Mouse (Mus musculus) forebrain, embryonic 14.5 days (tissue): ENCODE measurements around the gene Etfa. TPM values are rescaled to one million over a fixed set of nuclear protein-coding genes. Genes with fewer than 3 reads are reported as not detected.
A peak's percentile ranks its signal among the peaks of the same experiment; 100 is the strongest.

Experiments used
- ATAC-seq: fragments of 200-750 bp; cut with Nextera tagmentation; 2 replicates; pipeline ENCODE4 v1.8.0; 2017; ENCODE audit warnings: mild to moderate bottlenecking, moderate library complexity
- DNase-seq: peaks from one replicate; pipeline ENCODE4 v3.0.0-alpha.2; 2015; ENCODE audit warnings: low spot score
- H3K27ac ChIP-seq: fragments of 300-500 bp; sonication (generic); 2 replicates; pipeline ENCODE4 v1.5.1; 2014; ENCODE audit warnings: low read depth, mild to moderate bottlenecking, control low read depth, low read length, moderate library complexity
- H3K27me3 ChIP-seq: fragments of 300-500 bp; sonication (generic); replicated peaks from 2 replicates; pipeline ENCODE4 v1.6.1; 2014; ENCODE audit warnings: low read length, control low read depth, mixed read lengths; ENCODE audit not compliant: control insufficient read depth, insufficient read depth
- H3K36me3 ChIP-seq: fragments of 300-500 bp; sonication (generic); 2 replicates; pipeline ENCODE4 v1.6.1; 2014; ENCODE audit warnings: low read length, control low read depth; ENCODE audit not compliant: control insufficient read depth, insufficient read depth
- H3K4me1 ChIP-seq: fragments of 300-500 bp; sonication (generic); 2 replicates; pipeline ENCODE4 v1.6.1; 2014; ENCODE audit warnings: antibody characterized with exemption, low read length, control low read depth; ENCODE audit not compliant: control insufficient read depth, insufficient read depth
- H3K4me2 ChIP-seq: fragments of 300-500 bp; sonication (generic); 2 replicates; pipeline ENCODE4 v1.6.1; 2014; ENCODE audit warnings: mild to moderate bottlenecking, control low read depth, low read length
- H3K4me3 ChIP-seq: fragments of 300-500 bp; sonication (generic); 2 replicates; pipeline ENCODE4 v1.5.1; 2014; ENCODE audit warnings: low read depth, low read length, control low read depth
- H3K9ac ChIP-seq: fragments of 300-500 bp; sonication (generic); 2 replicates; pipeline ENCODE4 v1.6.1; 2014; ENCODE audit warnings: mild to moderate bottlenecking, low read length, control low read depth, moderate library complexity
- H3K9me3 ChIP-seq: fragments of 300-500 bp; sonication (generic); replicated peaks from 2 replicates; pipeline ENCODE4 v1.6.1; 2016; ENCODE audit warnings: low read length, control low read depth, mixed read lengths; ENCODE audit not compliant: control insufficient read depth
- WGBS: fragments of 180-500 bp; shearing (Covaris S2); extraction: QIAGEN DNeasy Blood & Tissue Kit; methylation state at CpG from one replicate; pipeline ENCODE4 v1.1.7; 2014; 5-methylcytosine and 5-hydroxymethylcytosine counted together
- polyA plus RNA-seq: library from polyadenylated mRNA; unstranded; fragments of >200 nt; fragmentation: Nextera tagmentation; extraction: Ambion mirVana; gene quantifications from 2 replicates; pipeline ENCODE4 v1.2.1, GENCODE M21; 2014

Gene Etfa
- polyA plus RNA-seq, result 98.5 and 111 TPM in 2 replicates

GRCm38 (mm10) chr9:55512027-55512543, at the start of gene Etfa:
Etfa (minus strand) TSS chr9:55512243.
- 0 out of 2 replicates have a peak, but pooled peaks cover 2% of the 10 kb centered on the region for H3K27me3 ChIP-seq
- ATAC-seq (peak; percentile 100), DNase-seq (peak; percentile 99)
- no peaks in the 10 kb centered on the region for H3K36me3 ChIP-seq
- WGBS, result under 1% methylated on average over 47 of the region's 47 CpGs
- no peaks in the 10 kb centered on the region for H3K9me3 ChIP-seq
- peak within 1 kb of the TSS; percentile 60; the same call in 1 of the 2 replicates for H3K27ac ChIP-seq
- peak within 1 kb of the TSS; percentile 94 for H3K4me2 ChIP-seq
- H3K4me3 ChIP-seq, result peak within 1 kb of the TSS; percentile 76
- 0 out of 2 replicates have a peak, but pooled peaks cover 2% of the 10 kb centered on the region for H3K4me1 ChIP-seq
- peak within 1 kb of the TSS; percentile 84 for H3K9ac ChIP-seq

GRCm38 (mm10) chr9:55560960-55561359, 48.9 kb upstream of the Etfa start:
- Histone ChIP-seq H3K9me3 (no peaks in the 10 kb centered on the region), H3K27me3 (no peaks in the 10 kb centered on the region), H3K4me3 (no peak overlapping the region), H3K9ac (no peak overlapping the region), H3K27ac (no peak overlapping the region), H3K4me2 (no peak overlapping the region), H3K4me1 (no peaks in the 10 kb centered on the region), H3K36me3 (no peaks in the 10 kb centered on the region)
- DNase-seq, result no peak
- WGBS, result 95% methylated on average over 1 of the region's 1 CpGs
- ATAC-seq, result no peak

GRCm38 (mm10) chr9:55554986-55555385, 42.9 kb upstream of the Etfa start:
- Histone ChIP-seq H3K9ac (no peak overlapping the region), H3K36me3 (no peaks in the 10 kb centered on the region), H3K9me3 (no peaks in the 10 kb centered on the region), H3K4me3 (no peak overlapping the region), H3K4me2 (no peak overlapping the region), H3K27me3 (peaks cover 5% of the 10 kb centered on the region; the same call in 1 of the 2 replicates), H3K4me1 (no peaks in the 10 kb centered on the region), H3K27ac (no peak overlapping the region)
- 91% methylated on average over 1 of the region's 1 CpGs for WGBS
- DNase-seq, result no peak
- ATAC-seq, result no peak

GRCm38 (mm10) chr9:55549302-55549890, 37.4 kb upstream of the Etfa start:
- Histone ChIP-seq H3K4me3 (no peak overlapping the region), H3K9ac (no peak overlapping the region), H3K27me3 (peaks cover 61% of the 10 kb centered on the region), H3K9me3 (no peaks in the 10 kb centered on the region), H3K36me3 (no peaks in the 10 kb centered on the region), H3K4me1 (peaks cover 4% of the 10 kb centered on the region; the same call in 1 of the 2 replicates), H3K27ac (no peak overlapping the region), H3K4me2 (no peak overlapping the region)
- 3% methylated on average over 16 of the region's 16 CpGs for WGBS
- ATAC-seq (no peak), DNase-seq (peak; percentile 21)

GRCm38 (mm10) chr9:55548871-55549270, 36.8 kb upstream of the Etfa start:
- Histone ChIP-seq H3K9me3 (no peaks in the 10 kb centered on the region), H3K4me3 (no peak overlapping the region), H3K4me1 (peaks cover 4% of the 10 kb centered on the region; the same call in 1 of the 2 replicates), H3K4me2 (no peak overlapping the region), H3K27ac (no peak overlapping the region), H3K36me3 (no peaks in the 10 kb centered on the region), H3K27me3 (peaks cover 66% of the 10 kb centered on the region), H3K9ac (no peak overlapping the region)
- DNase-seq (no peak), ATAC-seq (no peak)
- WGBS, result 8% methylated on average over 3 of the region's 3 CpGs

GRCm38 (mm10) chr9:55546176-55547010, 34.4 kb upstream of the Etfa start:
- H3K9me3 ChIP-seq, result no peaks in the 10 kb centered on the region
- peak; percentile 59 for ATAC-seq
- H3K4me2 ChIP-seq, result peak overlapping the region; percentile 37
- H3K4me1 ChIP-seq, result peaks cover 9% of the 10 kb centered on the region
- no peaks in the 10 kb centered on the region for H3K36me3 ChIP-seq
- WGBS, result 2% methylated on average over 63 of the region's 63 CpGs
- peak overlapping the region; percentile 27 for H3K4me3 ChIP-seq
- H3K27me3 ChIP-seq, result peaks cover 84% of the 10 kb centered on the region
- no peak overlapping the region for H3K27ac ChIP-seq
- H3K9ac ChIP-seq, result no peak overlapping the region
- DNase-seq, result peak; percentile 42

GRCm38 (mm10) chr9:55545556-55546175, 33.6 kb upstream of the Etfa start:
- Histone ChIP-seq H3K9ac (no peak overlapping the region), H3K9me3 (no peaks in the 10 kb centered on the region), H3K4me1 (peaks cover 9% of the 10 kb centered on the region), H3K36me3 (no peaks in the 10 kb centered on the region), H3K27ac (no peak overlapping the region), H3K4me3 (peak overlapping the region; percentile 27; the same call in 1 of the 2 replicates), H3K27me3 (peaks cover 91% of the 10 kb centered on the region), H3K4me2 (no peak overlapping the region; the same call in 1 of the 2 replicates)
- no peak for ATAC-seq
- DNase-seq, result peak; percentile 7
- WGBS, result 3% methylated on average over 41 of the region's 41 CpGs

- H3K4me3 ChIP-seq, result no peak overlapping the region
- H3K4me1 ChIP-seq, result peaks cover 9% of the 10 kb centered on the region
Measured at GRCm38 (mm10) chr9:55544861-55545555, 33.0 kb upstream of the Etfa start.

More at GRCm38 (mm10) chr9:55544861-55545555, 33.0 kb upstream of the Etfa start:
- Histone ChIP-seq H3K4me2 (no peak overlapping the region), H3K27me3 (peaks cover 90% of the 10 kb centered on the region), H3K27ac (no peak overlapping the region), H3K36me3 (no peaks in the 10 kb centered on the region), H3K9me3 (no peaks in the 10 kb centered on the region), H3K9ac (no peak overlapping the region)
- DNase-seq (peak; percentile 19), ATAC-seq (no peak)
- WGBS, result 2% methylated on average over 30 of the region's 30 CpGs
